Mouse (Mus musculus): ENCODE results near the gene Cdc42. TPM values are rescaled to one million over a fixed set of nuclear protein-coding genes. Genes with fewer than 3 reads are reported as not detected.

Cdc42 gene
- total RNA-seq (2021), result 100 to 1,000 TPM; 182 to 187 TPM
- long read RNA-seq, experiment 1, transcript Cdc42-201 (6 exons, 1,448 nt), result minor isoform, 24 of 303 reads
- long read RNA-seq, experiment 1, transcript Cdc42-202 (6 exons, 2,108 nt), result major isoform, 197 of 303 reads
- long read RNA-seq, experiment 1, partial matches to known transcripts, result 63 of 303 reads
- long read RNA-seq, experiment 1, other reads (novel, unspliced or antisense), result 19 of 303 reads
- long read RNA-seq, experiment 2, transcript Cdc42-202 (6 exons, 2,108 nt), result major isoform, 184 of 280 reads
- long read RNA-seq, experiment 2, transcript Cdc42-201 (6 exons, 1,448 nt), result minor isoform, 26 of 280 reads
- long read RNA-seq, experiment 2, partial matches to known transcripts, result 52 of 280 reads
- long read RNA-seq, experiment 2, other reads (novel, unspliced or antisense), result 18 of 280 reads

DNA sequence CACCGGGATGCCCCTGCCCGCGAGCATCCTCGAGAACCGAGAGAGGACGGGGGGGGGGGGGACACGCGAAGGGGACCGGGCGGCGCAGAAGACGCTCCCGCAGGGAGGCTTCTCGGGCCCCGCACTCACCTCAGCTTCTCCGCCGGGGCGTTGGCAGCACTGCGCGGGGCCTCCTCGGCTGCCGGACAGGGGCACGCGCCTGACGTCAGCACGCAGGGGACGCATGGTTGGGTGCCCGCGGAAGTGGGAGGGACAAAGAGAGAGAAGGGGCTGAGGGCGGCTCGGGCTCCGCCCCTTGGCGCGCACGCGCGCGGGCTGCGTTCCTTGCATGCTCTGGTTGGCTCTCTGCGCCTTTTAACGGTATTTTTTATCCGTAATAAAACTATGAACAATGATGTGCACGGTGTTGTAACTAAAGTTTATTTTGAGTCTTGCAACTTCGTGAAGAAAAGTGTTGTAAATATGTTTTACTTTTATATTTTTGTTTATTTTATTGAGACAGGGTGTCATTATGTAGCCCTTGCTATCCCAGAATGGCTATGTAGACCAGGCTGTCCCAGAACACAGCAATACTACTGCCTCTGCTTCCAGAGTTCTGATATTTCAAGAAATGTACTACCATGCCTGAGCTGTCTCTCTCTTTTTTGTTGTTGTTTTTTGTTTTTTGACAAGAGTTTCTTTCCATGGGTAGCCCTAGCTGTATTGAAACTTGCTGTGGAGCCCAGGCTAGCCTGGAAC is at the start of gene Cdc42:
Gene Cdc42, minus strand, starts transcription at position 204 of the 738 bp plus-strand sequence.
- peak; percentile 99 to 100 for DNase-seq
- intact Hi-C loops (cut with DNase I), result no loop called here

DNA sequence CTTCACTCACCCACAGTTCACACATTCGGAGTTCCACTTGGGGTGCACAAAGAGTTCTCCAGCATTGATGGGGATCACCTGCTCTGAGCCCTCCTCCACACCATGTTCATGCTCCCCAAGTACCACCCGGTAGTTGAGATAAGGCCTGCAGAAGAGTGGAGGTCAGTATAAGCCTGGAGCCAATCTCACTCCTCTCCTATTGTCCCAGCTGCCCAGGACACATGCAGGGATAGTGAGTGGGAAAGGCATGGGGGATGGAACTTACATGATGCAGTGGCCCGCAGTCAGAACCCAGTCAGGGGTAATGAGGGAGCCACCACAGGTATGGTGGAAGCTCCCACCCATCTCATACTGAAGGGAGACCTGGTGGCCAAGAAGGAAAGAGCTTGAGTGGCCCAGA is 48.1 kb upstream of the Cdc42 start:
- intact Hi-C loops (cut with DNase I), result no loop called here

DNA sequence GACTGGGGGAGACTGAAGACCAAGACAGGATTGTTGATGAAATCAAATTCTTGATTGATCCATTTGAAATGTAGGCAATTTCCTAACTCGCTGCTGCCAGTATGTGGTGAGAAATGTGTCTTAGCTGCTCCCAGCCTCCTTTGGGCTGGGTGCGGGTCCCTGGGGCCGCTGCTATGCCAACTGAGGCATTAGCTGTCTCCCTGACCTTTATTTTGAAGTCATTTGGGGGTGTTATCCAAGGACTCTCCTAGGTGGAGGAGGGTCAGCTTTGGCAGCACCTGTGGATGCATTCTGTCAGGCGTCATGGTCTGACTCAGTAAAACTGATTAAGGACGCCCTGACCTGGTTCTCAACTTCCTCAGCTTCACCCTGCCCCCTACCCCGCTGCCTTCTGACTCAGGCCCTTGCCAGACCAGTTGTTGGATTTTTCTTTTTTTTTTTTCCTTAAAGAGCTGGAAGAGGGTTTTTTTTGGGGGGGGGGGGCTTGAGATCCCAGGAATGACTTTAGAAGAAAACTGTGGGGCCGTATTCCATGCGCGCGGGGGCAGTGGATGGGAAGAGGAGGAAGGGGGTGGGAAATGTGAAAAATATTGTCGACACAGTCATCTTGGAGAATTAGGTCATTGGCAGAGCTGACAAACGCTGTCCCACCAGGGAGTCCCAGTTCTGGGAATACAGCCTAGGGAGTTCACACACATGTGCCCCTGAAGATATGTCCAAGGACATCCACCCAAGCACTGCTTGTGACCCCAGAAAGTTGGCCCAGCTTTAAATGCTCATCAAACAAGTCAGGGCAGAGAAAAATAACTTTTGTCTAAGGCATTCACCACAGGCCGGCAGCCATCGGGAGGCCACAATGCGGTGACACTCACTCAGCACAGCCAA is 39.4 kb upstream of the Cdc42 start:
- peak; percentile 48 to 61 for DNase-seq
- intact Hi-C loops (cut with DNase I), result loop anchor here (5.0 to 10.0 kb wide), 3 partner anchors 190 to 312 kb away; no protein-coding TSS in a partner anchor

More for the DNA sequence above, 48.1 kb upstream of the Cdc42 start:
- no peak for DNase-seq

DNA sequence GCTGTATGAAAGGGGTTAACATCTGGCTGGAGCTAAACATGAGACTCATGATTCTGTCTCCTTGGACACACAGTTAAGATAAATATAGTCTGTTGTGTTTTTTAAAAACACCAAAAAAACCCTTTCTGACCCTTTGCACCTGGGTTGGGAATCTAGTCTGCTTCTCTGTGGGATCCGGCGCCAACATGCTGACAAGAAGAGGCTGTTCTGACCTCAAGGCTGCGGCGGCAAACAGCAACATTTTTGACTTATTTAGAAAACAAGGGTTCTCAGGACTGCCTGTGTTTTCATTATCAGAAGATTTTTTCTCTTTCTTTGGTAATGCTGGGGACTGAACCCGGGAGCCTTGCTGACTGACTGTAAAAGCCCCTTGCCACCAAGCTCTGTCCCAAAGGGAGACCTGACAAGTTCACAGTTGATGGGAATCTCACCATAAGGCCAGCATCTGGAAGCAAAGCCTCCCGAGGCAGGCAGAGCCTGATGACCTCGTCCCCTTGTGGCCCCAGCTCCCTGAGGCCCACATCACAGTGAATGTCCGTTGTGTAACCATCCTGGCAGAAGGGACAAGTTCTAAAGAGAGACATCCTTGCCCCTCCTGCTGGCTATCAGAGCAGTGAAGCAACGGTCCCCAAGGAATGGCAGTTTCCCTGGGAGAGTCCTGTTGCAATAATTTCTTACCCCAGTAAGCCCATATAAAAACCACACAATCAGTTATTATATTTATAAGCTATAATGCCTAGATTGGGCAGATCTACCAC is 36.0 kb upstream of the Cdc42 start:
- DNase-seq, result peak; percentile 51 to 55

DNA sequence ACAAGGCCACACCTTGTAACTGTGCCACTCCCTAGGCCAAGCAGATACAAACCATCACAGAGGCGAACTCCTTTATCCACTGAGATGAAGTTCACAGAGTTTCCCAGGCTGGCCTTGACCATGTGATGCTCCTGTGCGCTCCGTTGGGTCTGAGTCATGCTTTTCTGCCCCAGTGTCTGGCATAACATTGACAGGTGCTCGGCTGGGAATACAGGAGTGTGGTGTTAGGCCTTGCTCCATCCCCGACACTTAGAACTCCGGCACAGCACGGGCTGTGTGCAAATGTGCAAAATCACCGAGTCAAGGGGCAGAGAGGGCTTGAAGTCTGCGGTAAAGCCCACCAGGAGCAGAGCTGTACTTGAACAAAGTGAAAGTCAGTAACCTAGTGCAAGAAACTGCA is 35.4 kb upstream of the Cdc42 start:
- DNase-seq, result no peak
- intact Hi-C loops (cut with DNase I), result loop anchor here (5.0 to 10.0 kb wide), 3 partner anchors 81 to 308 kb away; no protein-coding TSS in a partner anchor

More for the DNA sequence above, 36.0 kb upstream of the Cdc42 start:
- intact Hi-C loops (cut with DNase I), result loop anchor here (5.0 to 10.0 kb wide), 3 partner anchors 81 to 309 kb away; no protein-coding TSS in a partner anchor

DNA sequence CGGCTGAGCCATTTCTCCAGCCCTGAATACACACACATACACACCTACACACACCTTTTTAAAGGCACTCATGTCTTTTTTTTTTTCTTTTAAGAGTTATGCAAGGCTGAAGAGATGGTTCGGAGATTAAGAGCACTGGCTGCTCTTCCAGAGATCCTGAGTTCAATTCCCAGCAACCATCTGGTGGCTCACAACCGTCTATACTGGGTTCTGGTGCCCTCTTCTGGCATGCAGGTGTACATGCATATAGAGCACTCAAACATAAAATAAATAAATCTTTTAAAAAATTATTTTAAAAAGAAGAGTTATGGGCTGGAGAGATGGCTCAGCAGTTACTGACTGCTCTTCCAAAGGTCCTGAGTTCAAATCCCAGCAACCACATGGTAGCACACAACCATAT is 33.8 kb upstream of the Cdc42 start:
- intact Hi-C loops (cut with DNase I), result loop anchor here (5.0 to 10.0 kb wide), 3 partner anchors 79 to 306 kb away; no protein-coding TSS in a partner anchor
- no peak for DNase-seq

DNA sequence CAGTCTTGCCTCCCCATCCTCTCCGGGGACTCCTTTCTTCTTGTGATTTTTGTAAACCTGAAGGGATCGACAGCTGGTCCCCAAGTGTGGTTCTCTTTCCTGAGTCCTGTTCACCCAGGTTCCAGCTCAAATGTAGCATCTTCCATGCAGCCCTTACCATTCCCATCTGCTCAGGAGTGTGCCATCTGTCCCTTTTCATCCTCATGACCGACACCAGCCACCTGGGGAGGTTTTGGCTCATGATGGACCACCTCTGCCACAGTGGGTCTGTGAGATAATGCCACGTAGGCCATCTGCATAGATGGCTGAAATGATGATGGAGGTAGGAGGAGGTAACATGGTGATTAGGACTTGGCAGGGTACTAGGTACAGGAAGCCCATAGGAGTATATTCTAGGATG is 32.7 kb upstream of the Cdc42 start:
- intact Hi-C loops (cut with DNase I), result loop anchor here (5.0 to 10.0 kb wide), 3 partner anchors 78 to 305 kb away; no protein-coding TSS in a partner anchor

DNA sequence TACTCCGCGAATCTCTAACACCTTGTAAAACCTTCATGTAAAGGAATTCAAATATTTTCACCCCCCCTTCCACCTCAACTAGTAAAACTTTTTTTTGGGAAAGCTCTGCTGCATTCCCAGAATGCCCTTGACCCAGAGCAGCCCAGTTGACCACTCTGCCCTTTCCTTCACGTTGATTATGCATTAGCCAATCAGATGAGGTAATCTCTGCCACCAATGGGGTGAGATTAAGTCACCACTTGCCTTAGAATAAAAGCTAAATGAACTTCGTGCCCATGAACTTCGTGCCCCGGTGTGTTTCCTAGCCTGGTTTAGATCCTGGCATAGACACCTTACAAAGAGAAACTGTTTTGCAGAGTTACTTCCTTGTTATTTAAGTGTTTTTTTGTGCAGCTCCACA is 31.5 kb upstream of the Cdc42 start:
- intact Hi-C loops (cut with DNase I), result no loop called here
- no peak for DNase-seq

More for the DNA sequence above, 32.7 kb upstream of the Cdc42 start:
- no peak for DNase-seq

DNA sequence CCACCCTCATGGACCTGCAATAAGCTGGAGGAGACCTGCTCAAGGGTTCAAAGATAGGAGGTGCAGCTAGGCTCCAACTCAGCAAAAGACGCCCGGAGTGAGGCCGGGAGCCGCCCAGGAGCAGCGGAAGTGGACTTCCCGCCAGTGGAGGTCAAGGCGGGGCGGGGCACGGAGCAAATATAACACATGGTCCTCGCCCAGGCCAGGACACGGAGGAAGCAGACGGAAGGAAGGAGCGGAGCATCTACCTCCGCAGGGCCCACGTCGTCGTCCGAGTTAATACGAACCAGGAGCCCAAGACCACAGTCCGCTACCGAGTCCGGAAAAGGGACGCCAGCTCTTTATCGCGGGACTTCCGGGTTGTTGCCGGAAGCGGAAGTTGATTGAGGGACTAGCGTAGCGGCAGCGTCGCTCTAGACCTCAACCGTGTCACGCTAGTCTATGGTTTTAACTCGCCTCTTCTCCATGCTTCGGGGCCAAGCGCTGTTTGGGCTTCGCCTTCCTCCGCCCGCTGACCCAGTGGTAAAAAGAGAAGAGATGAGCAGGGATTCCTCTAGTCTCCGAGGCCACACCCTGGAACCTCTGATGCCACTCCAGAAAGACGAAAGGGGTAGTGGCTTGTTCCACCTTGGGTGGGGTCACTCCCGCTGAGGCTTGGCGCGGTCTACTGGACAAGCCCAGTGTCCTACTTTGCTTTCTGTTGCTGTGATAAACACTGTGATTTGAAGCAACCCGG is 30.7 kb upstream of the Cdc42 start:
- DNase-seq, result peak; percentile 85
- intact Hi-C loops (cut with DNase I), result no loop called here

DNA sequence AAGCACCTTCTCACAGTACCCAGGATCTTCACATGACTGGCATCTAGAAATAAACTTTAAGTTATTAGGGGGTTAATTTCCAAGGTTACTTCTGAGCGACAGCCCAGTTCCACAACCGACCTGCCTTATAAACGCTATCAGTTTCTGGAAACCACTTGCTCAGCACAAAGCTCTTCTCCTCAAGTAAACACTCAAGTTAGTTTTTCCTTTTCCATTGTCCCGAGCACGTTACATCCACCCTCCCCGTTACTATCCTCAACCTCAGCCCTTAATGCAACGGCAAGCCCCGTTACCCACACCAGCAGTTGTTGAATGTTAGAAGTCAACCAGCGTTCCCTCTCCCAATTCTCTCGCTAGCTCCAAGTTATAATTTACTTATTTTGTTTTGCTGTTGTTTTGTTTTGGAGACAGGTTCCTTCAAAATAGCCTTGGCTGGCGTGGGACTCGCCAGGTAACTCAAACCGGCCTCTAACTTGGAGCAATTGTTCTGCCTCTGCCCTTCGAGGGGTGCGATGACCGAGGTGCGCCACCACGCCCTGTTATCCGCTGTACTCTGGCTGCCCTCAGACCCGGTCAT is 30.1 kb upstream of the Cdc42 start:
- intact Hi-C loops (cut with DNase I), result no loop called here
- no peak for DNase-seq

DNA sequence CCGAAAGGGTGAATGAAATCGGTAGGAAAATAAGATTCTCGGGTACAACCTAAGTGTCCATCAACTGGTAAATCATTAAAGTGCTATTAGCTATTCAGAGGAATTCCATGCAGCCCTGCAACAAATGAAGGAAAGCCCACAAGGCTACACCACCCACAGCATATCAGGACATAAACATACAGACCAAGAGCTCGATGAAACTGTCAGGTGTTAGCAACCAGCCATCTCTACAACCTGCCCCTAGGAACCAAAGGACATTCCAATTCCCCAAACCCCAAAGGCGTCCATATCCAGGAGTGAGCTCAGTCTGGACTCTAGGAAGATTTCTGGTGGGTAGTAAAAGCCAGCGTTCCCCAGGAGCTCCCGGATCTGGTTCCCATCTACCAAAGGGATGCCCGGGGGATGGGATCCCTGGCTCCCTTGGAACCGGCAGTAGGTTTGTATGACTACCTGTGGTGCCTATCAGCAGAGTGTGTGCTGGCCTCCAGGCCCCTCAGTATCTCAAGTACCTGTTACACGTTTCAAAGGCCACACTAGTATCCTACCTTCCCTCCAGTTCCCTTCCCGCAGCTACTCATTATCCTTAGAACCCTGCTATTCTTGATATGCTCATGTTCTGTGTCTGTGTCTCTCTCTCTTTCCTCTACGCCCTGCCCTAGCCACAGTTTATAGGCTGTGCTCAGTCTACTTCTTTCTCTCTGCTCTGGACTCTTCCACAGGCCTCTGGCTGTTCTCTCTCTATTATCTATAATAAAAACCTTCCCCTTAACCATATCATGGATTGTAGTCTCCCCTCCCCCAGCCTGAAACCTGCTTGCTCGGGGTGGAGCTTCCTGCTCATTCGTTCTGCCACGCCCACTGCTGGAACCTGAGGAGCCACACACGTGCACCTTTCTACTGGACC is 23.4 kb upstream of the Cdc42 start:
- no peak for DNase-seq
- intact Hi-C loops (cut with DNase I), result no loop called here

DNA sequence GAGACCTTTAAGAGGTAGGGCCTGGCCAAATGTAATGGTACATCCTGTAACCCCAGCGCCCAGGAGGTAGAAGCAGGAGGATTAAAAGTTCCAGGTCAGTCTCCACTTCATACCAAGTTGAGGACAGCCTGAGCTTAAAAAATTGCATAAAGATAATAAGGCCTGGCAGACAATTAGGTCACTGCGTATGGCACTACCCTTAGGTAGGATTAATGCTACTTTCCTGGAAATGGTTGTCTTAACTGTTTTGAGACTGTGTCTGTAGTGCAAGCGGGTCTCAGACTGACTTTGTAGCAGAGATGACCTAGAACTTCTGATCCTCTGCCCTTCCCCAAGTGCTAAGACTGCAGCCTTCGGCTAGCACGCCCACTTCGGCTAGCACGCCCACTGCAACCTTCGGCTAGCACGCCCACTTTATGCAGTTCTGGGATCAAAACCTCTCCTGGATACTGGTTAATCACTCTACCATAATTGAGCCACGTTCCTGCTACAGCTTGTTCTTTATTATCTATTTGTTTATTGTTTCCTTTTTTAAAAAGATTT is 22.3 kb upstream of the Cdc42 start:
- intact Hi-C loops (cut with DNase I), result no loop called here
- no peak for DNase-seq

DNA sequence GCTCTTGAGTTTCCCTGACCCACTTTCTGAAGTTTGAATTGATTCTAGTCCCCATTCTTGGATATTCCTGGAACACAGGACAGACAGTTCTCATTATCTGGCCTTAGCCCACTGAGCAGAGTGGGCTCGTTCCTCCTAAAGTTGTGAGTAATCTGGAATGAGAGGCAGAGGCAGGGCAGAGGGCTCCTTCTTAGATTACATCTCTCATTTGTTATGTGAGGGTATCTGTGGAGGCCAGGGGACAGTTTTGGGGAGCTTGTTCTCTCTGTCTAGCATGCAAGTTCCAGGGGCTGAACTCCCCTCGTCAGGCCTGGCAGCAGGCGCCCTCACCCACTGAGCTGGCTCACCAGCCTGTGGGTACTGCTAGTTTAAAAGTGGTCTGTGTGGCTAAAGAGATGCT is 21.6 kb upstream of the Cdc42 start:
- intact Hi-C loops (cut with DNase I), result no loop called here
- no peak for DNase-seq

DNA sequence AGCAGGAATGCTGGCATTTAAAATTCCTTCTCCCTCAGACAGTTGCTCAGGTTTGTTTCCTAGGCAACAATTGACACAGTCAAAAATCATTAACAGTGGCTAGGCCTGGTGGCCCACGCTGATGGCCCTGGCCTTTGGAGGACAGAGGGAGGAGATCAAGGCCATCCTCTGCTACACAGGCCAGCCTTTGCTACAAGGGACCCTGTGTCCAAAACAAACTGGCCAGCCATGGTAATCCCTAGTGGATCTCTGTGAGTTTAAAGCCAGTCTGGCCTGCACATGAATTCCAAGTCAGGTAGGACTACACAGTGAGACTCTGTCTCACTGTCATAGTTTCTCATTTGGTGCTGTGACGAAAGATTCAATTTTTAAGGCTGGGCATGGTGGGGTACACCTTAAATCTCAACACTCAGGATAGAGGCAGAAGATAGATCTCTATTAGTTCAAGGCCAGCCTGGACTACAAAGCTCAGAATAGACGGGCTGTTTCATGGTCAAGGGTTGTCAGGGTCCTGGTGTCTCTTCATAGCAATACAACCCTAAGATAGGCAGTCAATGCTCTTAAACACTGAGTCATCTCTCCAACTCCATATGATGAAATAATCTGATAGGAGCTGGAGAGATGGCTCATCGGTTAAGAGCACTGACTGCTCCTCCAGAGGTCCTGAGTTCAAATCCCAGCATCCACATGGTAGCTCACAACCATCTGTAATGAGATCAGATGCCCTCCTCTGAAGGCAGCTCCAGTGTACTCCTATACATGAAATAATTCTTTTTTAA is 20.2 kb upstream of the Cdc42 start:
- DNase-seq, result no peak
- intact Hi-C loops (cut with DNase I), result no loop called here

DNA sequence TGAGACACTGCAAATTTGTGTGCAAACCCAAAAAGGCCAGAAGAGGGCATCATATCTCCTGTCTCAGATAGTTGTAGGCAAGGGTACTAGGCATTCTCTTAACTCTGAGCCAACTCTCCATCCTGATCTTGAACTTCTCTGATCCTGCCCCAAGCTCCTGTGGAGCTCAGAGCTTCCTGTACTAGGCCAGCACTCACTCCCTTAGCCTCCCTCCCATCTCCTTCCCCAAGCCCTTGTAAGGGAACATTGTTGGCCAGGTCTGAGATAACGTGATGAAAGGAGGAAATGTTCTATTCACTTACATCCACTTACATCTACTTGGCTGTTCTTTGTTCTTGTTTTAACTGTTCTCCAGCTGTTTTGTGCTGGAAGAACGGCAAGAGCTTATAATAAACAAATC is 19.3 kb upstream of the Cdc42 start:
- DNase-seq, result no peak
- intact Hi-C loops (cut with DNase I), result no loop called here

Data from heart, postnatal 14 days (tissue).